Comparison of ENCODE assay signal across 13 mouse cellular contexts in genomic region chr8:92121296-92121695, GRCm38 (mm10).
A peak's percentile ranks its signal among the peaks of the same experiment; 100 is the strongest.
DNase-seq lines count a peak whose midpoint lies in the region; ATAC-seq and TF ChIP-seq lines count a peak whose summit lies in the region.
"Had no signal": no experiment of that assay in that cellular context is flagged by ENCODE, and none has a peak within 500 bp of the region (broad histone marks: within the 10 kb centered on the region; RNA-seq: fewer than 3 reads in every experiment).

No protein-coding gene starts in this region.

- no peak for TF ChIP-seq POLR2A in heart, adult 2 months (IDR thresholded peaks at IDR 0.05; ENCODE audit: insufficient read depth, low read depth, low read length)

- TF ChIP-seq CTCF in heart, adult 2 months (IDR thresholded peaks at IDR 0.05), result peak; percentile 58
- peak; percentile 55 for TF ChIP-seq CTCF in left cerebral cortex, adult 2 months (IDR thresholded peaks at IDR 0.05)

- no peak overlapping the region for H3K4me3 ChIP-seq in heart, adult 2 months
- H3K4me3 ChIP-seq in left cerebral cortex, adult 2 months, result no peak overlapping the region
- H3K4me3 ChIP-seq in embryonic facial prominence, embryonic 14.5 days (ENCODE audit: low read depth, low read length), result no peak overlapping the region
- H3K4me3 ChIP-seq: erythroblast, embryonic 14.5 days; midbrain, embryonic 15.5 days; neural tube, embryonic 15.5 days had no signal

- no peak for TF ChIP-seq EP300 in heart, adult 2 months (IDR thresholded peaks at IDR 0.05; ENCODE audit: insufficient read depth, low read depth, low read length)

- no peaks in the 10 kb centered on the region for H3K27me3 ChIP-seq in heart, adult 2 months (ENCODE audit: control insufficient read depth, insufficient read depth, low read length)
- 0 out of 2 replicates have a peak, but pooled peaks cover 4% of the 10 kb centered on the region for H3K27me3 ChIP-seq in embryonic facial prominence, embryonic 14.5 days (replicated peaks; ENCODE audit: control insufficient read depth, insufficient read depth, low read length)
- H3K27me3 ChIP-seq: midbrain, embryonic 15.5 days had no signal

- no peaks in the 10 kb centered on the region for H3K4me1 ChIP-seq in heart, adult 2 months (ENCODE audit: control insufficient read depth, insufficient read depth, low read length)
- H3K4me1 ChIP-seq in embryonic facial prominence, embryonic 14.5 days (ENCODE audit: control insufficient read depth, insufficient read depth, low read length), result no peaks in the 10 kb centered on the region
- H3K4me1 ChIP-seq: midbrain, embryonic 15.5 days; neural tube, embryonic 15.5 days had no signal

- intact Hi-C loops in heart, adult 2 months (cut with DNase I), result no loop called here
- intact Hi-C loops in heart, postnatal 25 days (cut with DNase I), result no loop called here
- intact Hi-C loops in left cerebral cortex, adult 2 months (cut with DNase I), result no loop called here

- H3K79me2 ChIP-seq in heart, adult 2 months (replicated peaks; ENCODE audit: control insufficient read depth, insufficient read depth, low read length), result no peaks in the 10 kb centered on the region

- H3K27ac ChIP-seq in heart, adult 2 months, result no peak overlapping the region
- H3K27ac ChIP-seq in left cerebral cortex, adult 2 months, result no peak overlapping the region
- no peak overlapping the region for H3K27ac ChIP-seq in embryonic facial prominence, embryonic 14.5 days (replicated peaks; ENCODE audit: low read depth, low read length)
- H3K27ac ChIP-seq: midbrain, embryonic 15.5 days; neural tube, embryonic 15.5 days had no signal

- no peak overlapping the region for H3K4me2 ChIP-seq in embryonic facial prominence, embryonic 14.5 days (ENCODE audit: low read depth, low read length)
- H3K4me2 ChIP-seq: midbrain, embryonic 15.5 days; neural tube, embryonic 15.5 days had no signal

- H3K9ac ChIP-seq in heart, adult 2 months (ENCODE audit: low read depth, low read length), result no peak overlapping the region
- H3K9ac ChIP-seq in embryonic facial prominence, embryonic 14.5 days (ENCODE audit: low read depth, low read length), result no peak overlapping the region
- H3K9ac ChIP-seq: midbrain, embryonic 15.5 days; neural tube, embryonic 15.5 days had no signal

- WGBS in heart, adult 2 months, result 62% methylated on average over 2 of the region's 2 CpGs
- 55% methylated on average over 2 of the region's 2 CpGs for WGBS in embryonic facial prominence, embryonic 14.5 days

- no peaks in the 10 kb centered on the region for H3K9me3 ChIP-seq in embryonic facial prominence, embryonic 14.5 days (ENCODE audit: control insufficient read depth, low read length)
- H3K9me3 ChIP-seq: midbrain, embryonic 15.5 days; neural tube, embryonic 15.5 days had no signal

- ATAC-seq in embryonic facial prominence, embryonic 14.5 days (ENCODE audit: low read depth), result no peak
- ATAC-seq: midbrain, embryonic 15.5 days had no signal

- H3K36me3 ChIP-seq in heart, adult 2 months (ENCODE audit: control insufficient read depth, insufficient read depth, low read length), result no peaks in the 10 kb centered on the region
- no peaks in the 10 kb centered on the region for H3K36me3 ChIP-seq in embryonic facial prominence, embryonic 14.5 days (ENCODE audit: control insufficient read depth, insufficient read depth, low read length)
- H3K36me3 ChIP-seq: midbrain, embryonic 15.5 days; neural tube, embryonic 15.5 days had no signal

- no peak for DNase-seq in heart, adult 2 months
- no peak for DNase-seq in heart, postnatal 25 days (ENCODE audit: low spot score)
- DNase-seq in left cerebral cortex, adult 2 months (ENCODE audit: extremely low spot score in 1 of 2, low spot score in 2 of 2), result no peak
- no peak for DNase-seq in left cerebral cortex, adult 9 months (ENCODE audit: low spot score in 2 of 2)
- DNase-seq in NIH3T3 (ENCODE audit: low read depth), result peak; percentile 7
- peak; percentile 4 for DNase-seq in embryonic facial prominence, embryonic 14.5 days (ENCODE audit: low spot score)
- no peak for DNase-seq in urinary bladder, postnatal 10 days (ENCODE audit: low spot score)
- no peak for DNase-seq in T-cell, adult 2 months (ENCODE audit: low spot score)
- DNase-seq: adrenal gland, adult 8-10 months; cerebellum, postnatal 36 days had no signal

Comparison
In these comparisons a context has a peak if more than half of its experiments do, and no peak if none do; other contexts are left out.
1. DNase-seq: peak in NIH3T3 (single experiment) and embryonic facial prominence, embryonic 14.5 days (single experiment); none in heart, adult 2 months (0 of 2), heart, postnatal 25 days (single experiment), left cerebral cortex, adult 2 months (0 of 2), left cerebral cortex, adult 9 months (0 of 2), urinary bladder, postnatal 10 days (single experiment) and T-cell, adult 2 months (single experiment).